Mouse (Mus musculus) hindbrain, embryonic 10.5 days (tissue): Measurements from ENCODE around the gene Mob2. TPM values are rescaled to one million over a fixed set of nuclear protein-coding genes. Genes with fewer than 3 reads are reported as not detected.

Source experiments
- DNase-seq: peaks from one replicate; pipeline ENCODE4 v3.0.0-alpha.2; 2017; ENCODE audit warnings: low spot score
- H3K27ac ChIP-seq: fragments of 300-500 bp; sonication (generic); 2 replicates; pipeline ENCODE4 v1.5.1; 2016; ENCODE audit warnings: mild to moderate bottlenecking, moderate library complexity
- H3K27me3 ChIP-seq: fragments of 300-500 bp; sonication (generic); 2 replicates; pipeline ENCODE4 v1.6.1; 2016; ENCODE audit warnings: mild to moderate bottlenecking; ENCODE audit not compliant: poor library complexity, insufficient read depth, severe bottlenecking
- H3K36me3 ChIP-seq: fragments of 300-500 bp; sonication (generic); 2 replicates; pipeline ENCODE4 v1.6.1; 2016; ENCODE audit warnings: mild to moderate bottlenecking, moderate library complexity
- H3K4me1 ChIP-seq: fragments of 300-500 bp; sonication (generic); replicated peaks from 2 replicates; pipeline ENCODE4 v1.6.1; 2016; ENCODE audit warnings: mild to moderate bottlenecking
- H3K4me3 ChIP-seq: fragments of 300-500 bp; sonication (generic); 2 replicates; pipeline ENCODE4 v1.5.1; 2016; ENCODE audit warnings: mild to moderate bottlenecking, moderate library complexity
- H3K9me3 ChIP-seq: fragments of 300-500 bp; sonication (generic); 2 replicates; pipeline ENCODE4 v1.6.1; 2016; ENCODE audit warnings: mild to moderate bottlenecking, moderate library complexity
- WGBS: fragments of 180-500 bp; shearing (Covaris S2); methylation state at CpG from one replicate; pipeline ENCODE4 v1.1.7; 2016; 5-methylcytosine and 5-hydroxymethylcytosine counted together
- polyA plus RNA-seq: library from polyadenylated mRNA; unstranded; fragments of >200 nt; fragmentation: Nextera tagmentation; extraction: Ambion mirVana; gene quantifications from 2 replicates; pipeline ENCODE4 v1.2.1, GENCODE M21; 2016

Mob2 gene
- polyA plus RNA-seq = 61.4 and 62.4 TPM in 2 replicates

DNA sequence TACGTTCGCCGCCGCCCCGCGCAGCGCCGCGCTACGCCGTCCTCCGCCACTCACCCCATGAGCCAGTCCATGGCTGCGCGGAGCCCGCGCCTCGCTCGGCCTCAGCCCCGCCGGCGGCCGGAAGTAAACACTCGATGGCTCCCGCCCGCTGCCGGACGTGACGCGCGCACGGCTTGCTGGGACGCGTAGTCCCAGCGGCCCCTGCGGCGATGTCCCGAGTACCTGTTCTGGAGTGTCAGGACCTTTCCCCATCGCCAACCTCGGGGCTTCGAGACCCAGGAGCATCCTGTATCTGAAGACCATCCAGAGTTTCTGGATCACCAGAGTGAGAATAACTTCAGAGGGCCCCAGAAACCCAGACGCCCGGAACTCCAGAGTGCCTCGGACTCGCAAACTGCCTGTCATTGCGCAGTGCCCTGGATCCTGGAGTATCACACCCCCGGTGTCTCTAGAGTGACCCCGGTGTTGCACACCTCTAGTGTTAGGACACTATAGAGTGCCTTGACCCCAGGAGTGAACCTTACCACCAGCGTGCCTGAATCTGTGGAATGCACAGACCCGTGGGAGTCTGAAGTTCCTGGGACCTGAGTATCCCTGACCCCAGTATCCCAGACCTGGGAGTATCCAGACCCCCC is at the start of gene Mob2:
Mob2 (minus strand) TSS at position 135 of the 635 bp plus-strand sequence.
- under 1% methylated on average over 49 of the region's 49 CpGs for WGBS
- Histone ChIP-seq H3K9me3 (no peaks in the 10 kb centered on the region), H3K4me1 (peaks cover 22% of the 10 kb centered on the region), H3K36me3 (peaks cover 23% of the 10 kb centered on the region), H3K27ac (peak within 1 kb of the TSS; percentile 91), H3K27me3 (no peaks in the 10 kb centered on the region), H3K4me3 (peak within 1 kb of the TSS; percentile 97)
- DNase-seq = peak; percentile 90

DNA sequence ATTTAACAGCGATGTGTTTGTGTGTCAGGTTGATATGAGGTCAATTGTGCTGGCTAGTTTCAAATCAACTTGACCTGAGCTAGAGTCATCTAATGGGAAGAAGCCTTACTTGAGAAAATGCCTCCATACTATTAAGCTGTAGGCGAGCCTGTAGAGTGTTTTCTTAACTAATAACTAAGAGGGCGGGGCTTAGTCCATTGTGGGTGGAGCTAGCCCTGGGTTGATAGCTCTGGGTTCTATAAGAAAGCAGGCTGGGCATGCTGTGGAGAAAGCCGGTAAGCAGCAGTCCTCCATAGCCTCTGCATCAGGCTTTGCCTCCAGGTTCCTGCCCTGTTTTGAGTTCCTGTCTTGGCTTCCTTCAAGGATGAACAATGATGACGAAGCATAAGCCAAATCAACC is 43.9 kb upstream of the Mob2 start:
- H3K36me3 ChIP-seq = no peaks in the 10 kb centered on the region
- H3K4me3 ChIP-seq = no peak overlapping the region
- H3K9me3 ChIP-seq = no peaks in the 10 kb centered on the region
- 0 out of 2 replicates have a peak, but pooled peaks cover 6% of the 10 kb centered on the region for H3K27me3 ChIP-seq
- no peaks in the 10 kb centered on the region for H3K4me1 ChIP-seq
- DNase-seq = no peak
- WGBS = 67% methylated on average over 5 of the region's 5 CpGs
- H3K27ac ChIP-seq = no peak overlapping the region

DNA sequence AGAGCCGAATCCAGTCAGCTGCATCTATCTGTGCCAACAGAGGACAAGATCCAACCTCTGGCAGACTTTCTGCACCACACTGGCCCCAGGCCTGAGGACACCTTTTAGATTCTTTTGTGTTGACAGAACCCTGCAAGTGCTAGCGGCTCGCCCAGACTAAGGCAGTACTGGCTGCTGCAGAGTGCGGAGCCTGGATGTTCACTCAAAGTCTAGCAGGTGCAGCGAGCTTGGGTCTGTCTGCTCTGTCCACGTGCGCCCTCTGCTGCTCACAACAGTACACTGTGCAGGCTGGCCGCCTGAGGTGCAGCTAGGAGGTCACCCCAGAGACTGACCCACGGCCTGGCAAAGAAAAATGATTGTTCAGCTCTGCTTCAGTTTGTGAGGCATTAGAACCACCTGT is 36.9 kb upstream of the Mob2 start:
- Histone ChIP-seq H3K4me3 (no peak overlapping the region), H3K36me3 (no peaks in the 10 kb centered on the region), H3K27me3 (peaks cover 56% of the 10 kb centered on the region), H3K9me3 (no peaks in the 10 kb centered on the region), H3K27ac (no peak overlapping the region), H3K4me1 (peaks cover 33% of the 10 kb centered on the region)
- WGBS = 13% methylated on average over 9 of the region's 9 CpGs
- peak; percentile 84 for DNase-seq

DNA sequence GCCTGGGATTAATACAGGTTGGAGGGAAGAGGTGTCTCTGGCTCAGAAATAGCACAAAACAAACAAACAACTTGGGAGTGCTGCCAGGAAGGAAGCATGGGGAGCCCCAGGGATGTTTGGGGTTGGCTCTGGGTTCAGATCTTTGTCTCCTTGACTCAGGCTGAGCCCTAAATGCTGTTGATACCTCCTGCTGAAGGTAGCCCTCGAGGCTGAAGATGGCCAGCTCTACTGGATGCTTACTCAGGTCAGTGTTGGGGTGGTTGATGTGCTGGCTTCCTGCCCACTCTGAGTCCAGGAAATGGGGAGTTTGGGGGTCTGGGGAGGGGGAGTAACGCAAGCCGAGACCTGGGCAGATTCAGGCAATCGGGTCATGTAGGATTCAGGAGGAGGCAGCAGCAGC is 35.8 kb upstream of the Mob2 start:
- no peak overlapping the region for H3K27ac ChIP-seq
- DNase-seq = no peak
- peaks cover 44% of the 10 kb centered on the region for H3K4me1 ChIP-seq
- no peaks in the 10 kb centered on the region for H3K9me3 ChIP-seq
- peaks cover 66% of the 10 kb centered on the region for H3K27me3 ChIP-seq
- WGBS = 72% methylated on average over 4 of the region's 4 CpGs
- H3K36me3 ChIP-seq = no peaks in the 10 kb centered on the region
- no peak overlapping the region for H3K4me3 ChIP-seq

DNA sequence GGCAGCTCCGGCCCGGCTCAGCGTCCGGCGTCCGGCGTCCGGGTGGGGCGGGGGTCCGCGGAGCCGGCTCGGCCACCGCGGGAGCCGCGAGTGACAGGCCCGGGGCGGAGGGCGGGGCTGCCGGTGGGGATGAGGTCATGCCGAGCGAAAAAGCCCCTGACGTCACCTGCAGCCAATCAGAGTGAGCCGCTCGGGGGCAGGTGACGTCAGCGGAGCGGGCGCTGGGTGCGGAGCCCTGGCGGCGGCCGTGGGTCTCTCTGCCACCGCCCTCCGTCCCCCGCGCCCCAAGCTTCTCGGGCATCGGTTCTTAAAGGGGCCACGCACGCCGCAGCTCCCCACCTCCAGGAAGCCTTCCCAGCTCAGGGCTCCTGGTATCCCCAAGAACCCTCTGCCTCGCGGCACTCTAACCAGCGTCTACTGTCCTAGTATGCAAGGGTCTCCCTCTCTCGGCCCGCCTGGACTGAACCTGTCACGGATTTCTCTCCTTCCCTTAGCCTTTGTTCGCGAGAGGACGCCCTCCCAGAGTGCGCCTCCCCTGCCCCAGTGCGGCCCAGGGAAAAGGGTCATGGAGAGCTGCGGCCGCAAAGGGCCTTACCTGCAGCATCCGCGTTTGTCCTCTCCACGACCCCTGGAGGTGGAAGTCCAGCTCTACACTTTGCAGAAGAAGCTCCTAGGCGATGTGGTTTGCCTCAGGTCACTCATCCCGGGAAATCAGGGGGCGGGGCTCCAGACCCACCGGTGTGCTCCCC is 34.5 kb upstream of the Mob2 start, which contains the start of gene Dusp8:
Dusp8 (minus strand) TSS at position 661 of the 749 bp plus-strand sequence.
- under 1% methylated on average over 63 of the region's 63 CpGs for WGBS
- Histone ChIP-seq H3K9me3 (no peaks in the 10 kb centered on the region), H3K27ac (peak within 1 kb of the TSS; percentile 91), H3K36me3 (no peaks in the 10 kb centered on the region), H3K4me1 (peaks cover 57% of the 10 kb centered on the region), H3K27me3 (peaks cover 80% of the 10 kb centered on the region), H3K4me3 (peak within 1 kb of the TSS; percentile 79)
- DNase-seq = peak; percentile 91

DNA sequence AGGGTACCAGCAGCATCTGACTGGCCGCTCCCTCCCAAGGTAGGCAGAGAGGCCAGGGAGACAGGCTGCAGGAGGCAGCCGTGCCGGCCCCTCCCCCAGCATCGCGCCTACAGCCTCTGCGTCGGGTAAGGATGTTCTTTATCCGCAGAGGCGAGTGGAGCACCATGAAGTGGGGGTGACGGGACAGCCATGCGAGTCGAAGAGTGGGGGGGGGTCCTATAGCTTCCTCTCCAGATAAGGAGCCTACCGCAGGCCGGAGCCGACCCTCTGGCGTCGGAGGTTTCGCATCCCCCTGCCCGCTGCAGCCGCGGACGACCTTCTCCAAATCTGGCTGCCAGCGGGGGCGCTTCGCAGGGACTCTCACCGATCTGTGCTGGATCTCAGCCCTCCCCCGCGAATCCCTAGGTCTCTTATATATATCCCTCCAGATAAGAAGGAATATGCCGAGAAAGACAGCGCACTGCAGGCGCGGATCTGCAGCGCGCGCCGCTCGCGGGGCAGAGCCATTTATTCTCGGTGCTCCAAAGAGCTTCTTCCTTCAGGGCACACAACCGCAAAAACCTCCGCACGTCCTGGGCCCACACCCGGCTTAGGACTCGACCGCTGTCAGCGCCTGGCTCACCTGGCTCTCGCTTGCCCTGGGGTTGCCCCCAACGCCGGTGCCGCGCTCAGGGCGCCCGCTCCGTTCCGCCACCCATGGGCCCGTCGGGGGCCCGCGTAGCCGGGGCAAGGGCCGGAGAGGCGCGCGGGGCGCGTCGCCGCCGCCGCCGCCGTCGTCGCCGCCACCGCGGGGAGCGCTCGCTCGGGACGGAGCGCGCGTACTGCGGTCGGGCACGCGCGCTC is 33.7 kb upstream of the Mob2 start:
- Histone ChIP-seq H3K9me3 (no peaks in the 10 kb centered on the region), H3K4me3 (peak overlapping the region; percentile 79), H3K4me1 (peaks cover 66% of the 10 kb centered on the region), H3K27me3 (peaks cover 88% of the 10 kb centered on the region), H3K27ac (peak overlapping the region; percentile 91), H3K36me3 (no peaks in the 10 kb centered on the region)
- WGBS = under 1% methylated on average over 89 of the region's 89 CpGs
- DNase-seq = peak; percentile 47

DNA sequence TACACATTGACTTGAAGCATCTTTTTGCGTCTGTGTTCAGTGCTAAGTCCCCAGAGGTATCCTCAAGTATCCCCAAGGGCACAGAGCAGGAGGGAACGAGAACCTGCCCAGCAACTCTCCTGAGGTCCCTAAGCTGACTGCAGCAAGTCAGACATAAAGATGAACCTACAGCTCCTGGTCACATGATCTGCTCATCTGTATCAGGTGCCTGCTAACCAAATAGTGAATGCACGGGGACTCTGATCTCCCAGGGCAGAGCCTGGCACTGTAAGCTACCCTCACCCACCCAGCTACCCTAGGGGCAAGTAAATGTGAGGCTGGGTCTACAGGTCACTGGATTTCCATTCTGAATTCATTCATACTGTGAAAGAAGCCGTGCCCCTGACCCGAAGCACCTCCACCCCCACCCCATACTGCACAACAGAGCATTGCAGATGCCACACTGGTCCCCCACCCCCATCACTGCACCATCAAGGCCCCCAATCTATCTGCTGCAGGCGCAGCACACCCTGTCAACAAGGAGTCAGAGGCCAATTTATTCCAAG is 32.9 kb upstream of the Mob2 start:
- Histone ChIP-seq H3K36me3 (no peaks in the 10 kb centered on the region), H3K27ac (peak overlapping the region; percentile 91), H3K4me3 (peak overlapping the region; percentile 79), H3K4me1 (peaks cover 73% of the 10 kb centered on the region), H3K9me3 (no peaks in the 10 kb centered on the region), H3K27me3 (peaks cover 92% of the 10 kb centered on the region)
- no peak for DNase-seq
- WGBS = 23% methylated on average over 6 of the region's 6 CpGs

DNA sequence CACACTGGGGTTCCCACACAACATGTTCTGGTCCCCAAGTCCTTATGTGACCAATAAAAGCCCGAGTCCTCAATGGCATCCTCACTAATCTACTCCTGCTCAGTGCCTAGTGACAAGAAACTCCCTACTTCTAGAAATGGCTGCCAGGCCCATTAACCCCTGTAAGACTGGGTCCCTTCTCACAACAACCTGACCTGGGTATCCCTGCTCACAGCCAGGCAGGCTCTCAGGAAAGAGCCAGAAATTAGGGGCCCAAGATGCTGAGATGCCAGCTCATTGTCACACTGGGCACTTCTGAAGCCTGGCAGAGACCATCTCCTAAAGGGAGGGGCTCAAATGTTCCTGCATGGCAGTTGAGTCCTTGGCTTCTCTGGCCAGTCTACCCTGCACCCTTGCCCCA is 32.1 kb upstream of the Mob2 start:
- Histone ChIP-seq H3K27me3 (peaks cover 95% of the 10 kb centered on the region), H3K27ac (peak overlapping the region; percentile 18; the same call in 1 of the 2 replicates), H3K9me3 (no peaks in the 10 kb centered on the region), H3K4me3 (peak overlapping the region; percentile 79), H3K4me1 (peaks cover 81% of the 10 kb centered on the region), H3K36me3 (peaks cover under 1% of the 10 kb centered on the region; the same call in 1 of the 2 replicates)
- 51% methylated on average over 1 of the region's 1 CpGs for WGBS
- no peak for DNase-seq

DNA sequence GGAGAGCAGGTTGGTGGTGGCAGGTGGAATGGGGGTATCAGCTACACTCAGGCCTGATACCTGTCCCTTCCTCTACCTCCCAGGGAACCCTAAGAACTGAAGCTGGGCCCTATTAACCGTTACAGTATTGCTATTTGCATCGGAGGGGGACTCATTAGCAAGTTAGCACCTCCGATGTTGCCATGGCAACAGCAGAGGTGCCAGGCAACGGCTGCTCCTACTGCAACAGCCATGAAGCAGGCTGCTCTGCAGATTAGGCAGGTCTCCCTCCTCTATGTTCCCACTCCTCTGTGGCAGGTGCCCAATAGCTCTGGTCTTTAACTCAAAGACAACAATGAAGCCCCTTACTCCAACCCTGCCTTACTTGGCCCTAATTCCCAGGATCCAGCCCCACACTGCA is 31.0 kb upstream of the Mob2 start:
- Histone ChIP-seq H3K27ac (peak overlapping the region; percentile 62), H3K27me3 (peaks cover 91% of the 10 kb centered on the region), H3K4me1 (peaks cover 84% of the 10 kb centered on the region), H3K4me3 (peak overlapping the region; percentile 79; the same call in 1 of the 2 replicates), H3K36me3 (peaks cover 12% of the 10 kb centered on the region), H3K9me3 (no peaks in the 10 kb centered on the region)
- DNase-seq = peak; percentile 18
- 3% methylated on average over 4 of the region's 4 CpGs for WGBS

DNA sequence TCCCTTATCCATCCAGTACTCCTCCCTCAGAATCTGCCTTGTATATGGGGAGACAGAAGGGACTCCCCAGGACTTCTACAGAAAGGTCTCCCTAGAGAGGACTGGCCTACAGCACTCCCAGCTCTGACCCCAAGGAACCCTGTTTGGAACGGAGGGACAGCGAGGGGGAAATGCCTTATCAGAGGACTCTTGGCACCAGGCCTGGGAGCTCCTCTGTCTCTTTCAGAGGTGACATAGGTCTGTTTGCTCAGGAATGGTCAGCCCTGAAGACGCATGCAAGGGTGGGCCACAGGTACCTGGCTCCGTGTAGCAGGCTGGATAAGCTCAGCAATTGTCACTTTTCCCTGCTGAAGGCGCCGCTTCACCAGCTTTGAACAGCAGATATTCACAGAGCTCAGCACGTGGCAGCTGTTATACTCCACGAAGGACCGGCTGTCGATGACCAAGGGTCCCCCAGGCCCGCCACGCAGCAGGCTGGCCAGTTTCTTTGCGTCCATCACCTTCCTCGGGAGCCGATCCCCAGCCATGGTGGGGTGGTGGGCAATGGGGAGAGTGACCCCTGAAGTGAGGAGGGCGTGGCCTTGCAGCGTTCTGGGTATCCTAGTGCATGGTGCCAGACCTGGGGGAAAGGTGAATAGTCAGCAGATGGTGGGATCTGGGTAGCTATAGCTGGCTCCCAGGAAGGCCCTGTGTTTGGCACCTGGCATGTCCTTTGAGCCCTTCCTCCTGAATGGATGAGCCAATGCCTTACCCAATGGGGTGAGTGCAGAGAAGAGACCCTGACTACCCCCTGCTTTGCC is 29.0 kb upstream of the Mob2 start:
- DNase-seq = no peak
- WGBS = 66% methylated on average over 17 of the region's 17 CpGs
- H3K36me3 ChIP-seq = peaks cover 31% of the 10 kb centered on the region
- peaks cover 92% of the 10 kb centered on the region for H3K27me3 ChIP-seq
- H3K4me1 ChIP-seq = peaks cover 71% of the 10 kb centered on the region
- H3K9me3 ChIP-seq = no peaks in the 10 kb centered on the region
- no peak overlapping the region for H3K4me3 ChIP-seq
- peak overlapping the region; percentile 80 for H3K27ac ChIP-seq

DNA sequence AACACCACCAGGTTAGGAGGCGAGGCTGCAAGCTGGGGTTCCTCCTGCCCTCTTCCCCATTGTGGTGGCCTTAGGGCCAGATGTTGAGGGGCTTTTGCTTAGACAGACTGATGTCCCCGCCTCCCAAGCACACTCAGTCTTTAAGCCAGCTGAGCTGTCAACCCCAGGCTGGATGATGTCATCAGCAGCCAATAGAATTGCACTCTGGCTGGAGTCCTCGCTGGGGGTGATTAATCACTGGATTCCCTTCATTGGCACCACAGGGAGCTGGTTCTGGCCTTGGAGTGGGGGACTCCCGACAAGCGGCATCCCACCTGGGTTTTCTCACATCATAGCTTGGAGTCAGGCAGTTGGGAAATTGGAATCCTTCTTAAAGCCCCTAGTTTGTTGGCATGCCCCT is 28.0 kb upstream of the Mob2 start:
- 3% methylated on average over 5 of the region's 5 CpGs for WGBS
- DNase-seq = peak; percentile 71
- no peak overlapping the region for H3K4me3 ChIP-seq
- peaks cover 67% of the 10 kb centered on the region for H3K4me1 ChIP-seq
- peaks cover 41% of the 10 kb centered on the region for H3K36me3 ChIP-seq
- H3K27ac ChIP-seq = peak overlapping the region; percentile 80
- H3K9me3 ChIP-seq = no peaks in the 10 kb centered on the region
- H3K27me3 ChIP-seq = peaks cover 92% of the 10 kb centered on the region
